Mouse (Mus musculus): ENCODE measurements around the gene Tspan4. TPM values are rescaled to one million over a fixed set of nuclear protein-coding genes. Genes with fewer than 3 reads are reported as not detected.
A peak's percentile ranks its signal among the peaks of the same experiment; 100 is the strongest.

The Tspan4 gene
- 88.3 and 91.2 TPM in 2 replicates for polyA plus RNA-seq (2015; fragmentation: Nextera tagmentation; extraction: Ambion mirVana)

DNA sequence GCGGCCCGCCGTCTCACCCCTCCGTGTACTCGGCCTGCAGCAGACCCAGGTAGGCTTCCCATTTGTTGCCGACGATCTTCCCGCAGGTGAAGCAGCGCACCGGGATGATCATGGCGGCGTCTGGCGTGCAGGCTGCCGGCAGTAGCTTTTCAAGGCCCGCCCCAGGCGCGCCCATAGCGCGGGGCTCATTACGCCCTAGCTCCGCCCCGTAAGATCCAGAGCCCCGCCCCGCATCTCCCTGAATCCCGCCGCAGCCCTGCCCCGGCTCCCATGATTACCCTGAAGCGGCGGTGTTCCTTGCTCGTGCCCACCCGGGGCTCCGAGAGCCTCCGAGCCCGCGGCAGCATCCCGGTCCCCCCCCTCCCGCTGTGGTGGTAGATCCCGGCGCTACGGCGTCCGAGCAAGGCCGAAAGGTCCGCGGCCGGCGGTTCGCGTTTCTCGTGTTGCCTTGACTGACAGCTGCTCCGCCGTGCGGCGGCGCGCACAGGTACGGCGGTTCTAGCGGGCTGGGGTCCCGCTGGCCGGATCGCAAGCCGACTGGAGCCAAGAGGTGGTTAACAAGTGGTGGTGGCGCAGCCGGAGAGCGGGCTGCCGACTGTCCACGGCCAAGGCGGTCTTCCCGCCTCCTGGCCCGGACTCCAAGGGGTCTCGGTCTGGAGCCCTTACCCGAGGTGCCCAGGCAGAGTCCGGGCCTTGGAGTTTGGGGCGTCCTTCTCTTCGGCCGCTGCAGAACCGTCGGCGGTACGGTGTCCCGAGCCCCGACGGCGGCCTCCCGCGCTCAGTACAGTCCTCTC is at the start of gene Tspan4, which contains the start of gene Polr2l:
Gene Tspan4 (plus strand): TSS at position 230 of the 794 bp plus-strand sequence.
Gene Polr2l (minus strand): TSS at position 122 of the 794 bp plus-strand sequence.
- Histone ChIP-seq H3K27ac (ENCODE audit: low read length) (peak within 1 kb of the TSS; percentile 99), H3K9me3 (ENCODE audit: control insufficient read depth, low read length) (no peaks in the 10 kb centered on the region), H3K4me1 (replicated peaks; ENCODE audit: control insufficient read depth, insufficient read depth, low read length) (peaks cover 39% of the 10 kb centered on the region), H3K36me3 (ENCODE audit: control insufficient read depth, insufficient read depth, low read length) (peaks cover 21% of the 10 kb centered on the region), H3K9ac (ENCODE audit: low read length) (peak within 1 kb of the TSS; percentile 92), H3K4me3 (ENCODE audit: low read length) (peak within 1 kb of the TSS; percentile 86), H3K27me3 (ENCODE audit: control insufficient read depth, insufficient read depth, low read depth, low read length) (no peaks in the 10 kb centered on the region), H3K4me2 (ENCODE audit: low read depth, low read length) (peak within 1 kb of the TSS; percentile 94)
- under 1% methylated on average over 87 of the region's 87 CpGs for WGBS
- ATAC-seq (ENCODE audit: low read depth): peak; percentile 55

- WGBS: 71% methylated on average over 12 of the region's 12 CpGs
- no peaks in the 10 kb centered on the region for H3K27me3 ChIP-seq (ENCODE audit: control insufficient read depth, insufficient read depth, low read depth, low read length)
Observed at GRCm38 (mm10) chr7:141426948-141427730, 47.9 kb upstream of the Tspan4 start.

GRCm38 (mm10) chr7:141428701-141429100 is 46.3 kb upstream of the Tspan4 start:
- Histone ChIP-seq H3K36me3 (ENCODE audit: control insufficient read depth, insufficient read depth, low read length) (peaks cover 12% of the 10 kb centered on the region), H3K27me3 (ENCODE audit: control insufficient read depth, insufficient read depth, low read depth, low read length) (no peaks in the 10 kb centered on the region), H3K9ac (ENCODE audit: low read length) (no peak overlapping the region), H3K4me2 (ENCODE audit: low read depth, low read length) (no peak overlapping the region), H3K4me3 (ENCODE audit: low read length) (no peak overlapping the region), H3K4me1 (replicated peaks; ENCODE audit: control insufficient read depth, insufficient read depth, low read length) (peaks cover 5% of the 10 kb centered on the region; the same call in 1 of the 2 replicates), H3K27ac (ENCODE audit: low read length) (no peak overlapping the region), H3K9me3 (ENCODE audit: control insufficient read depth, low read length) (no peaks in the 10 kb centered on the region)
- WGBS: 55% methylated on average over 5 of the region's 5 CpGs
- no peak for ATAC-seq (ENCODE audit: low read depth)

More at GRCm38 (mm10) chr7:141426948-141427730, 47.9 kb upstream of the Tspan4 start:
- ATAC-seq (ENCODE audit: low read depth): no peak
- Histone ChIP-seq H3K4me3 (ENCODE audit: low read length) (no peak overlapping the region), H3K9ac (ENCODE audit: low read length) (no peak overlapping the region), H3K27ac (ENCODE audit: low read length) (no peak overlapping the region), H3K4me2 (ENCODE audit: low read depth, low read length) (no peak overlapping the region), H3K4me1 (replicated peaks; ENCODE audit: control insufficient read depth, insufficient read depth, low read length) (peaks cover 5% of the 10 kb centered on the region; the same call in 1 of the 2 replicates), H3K9me3 (ENCODE audit: control insufficient read depth, low read length) (no peaks in the 10 kb centered on the region), H3K36me3 (ENCODE audit: control insufficient read depth, insufficient read depth, low read length) (peaks cover 10% of the 10 kb centered on the region)

- peak; percentile 24 for ATAC-seq (ENCODE audit: low read depth)
- H3K27me3 ChIP-seq (ENCODE audit: control insufficient read depth, insufficient read depth, low read depth, low read length): no peaks in the 10 kb centered on the region
- WGBS: 3% methylated on average over 19 of the region's 19 CpGs
- peaks cover 10% of the 10 kb centered on the region; the same call in 1 of the 2 replicates for H3K4me1 ChIP-seq (replicated peaks; ENCODE audit: control insufficient read depth, insufficient read depth, low read length)
- no peak within 1 kb of the TSS for H3K4me2 ChIP-seq (ENCODE audit: low read depth, low read length)
- H3K4me3 ChIP-seq (ENCODE audit: low read length): no peak within 1 kb of the TSS
- peaks cover 12% of the 10 kb centered on the region for H3K36me3 ChIP-seq (ENCODE audit: control insufficient read depth, insufficient read depth, low read length)
- no peak within 1 kb of the TSS for H3K9ac ChIP-seq (ENCODE audit: low read length)
- no peak within 1 kb of the TSS for H3K27ac ChIP-seq (ENCODE audit: low read length)
- no peaks in the 10 kb centered on the region for H3K9me3 ChIP-seq (ENCODE audit: control insufficient read depth, low read length)
Observed at GRCm38 (mm10) chr7:141429310-141429709, 45.7 kb upstream of the Tspan4 start, which contains the start of gene Cend1. Gene Cend1 (minus strand): TSS chr7:141429491.

DNA sequence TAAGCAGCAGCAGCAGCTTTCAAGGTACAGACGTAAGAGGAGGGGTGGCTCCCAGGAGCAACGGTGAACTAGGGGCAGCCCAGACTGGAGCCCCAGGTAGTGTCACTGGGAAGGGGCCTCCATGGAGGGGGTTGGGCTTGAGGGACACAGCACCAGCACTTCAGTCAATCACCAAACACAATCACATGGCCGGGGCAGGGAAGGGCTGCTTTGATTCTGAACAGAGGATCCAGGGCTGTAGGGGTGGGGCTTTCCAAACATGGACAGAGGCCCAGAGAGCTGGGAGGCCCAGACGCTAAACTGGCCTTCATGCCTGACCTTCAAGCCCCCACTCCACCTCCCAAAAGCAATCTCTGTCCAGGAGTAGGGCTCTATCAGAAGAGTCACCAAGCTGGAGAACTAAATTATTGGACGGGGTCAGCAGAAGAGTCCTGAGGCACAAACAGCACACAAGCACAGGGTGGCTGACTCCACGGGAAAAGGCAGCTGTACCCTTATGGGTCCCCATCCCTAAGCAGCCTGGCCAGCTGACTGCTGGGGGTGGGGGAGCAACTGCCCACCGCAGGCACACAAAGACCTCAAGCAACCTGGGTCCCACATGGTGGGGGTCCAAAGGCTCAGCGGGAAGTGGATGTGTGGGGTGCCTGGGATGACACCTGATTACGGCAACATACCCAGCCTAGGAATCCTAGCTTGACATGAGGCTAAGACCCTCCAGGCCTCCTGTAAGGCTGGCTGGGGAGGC is 45.0 kb upstream of the Tspan4 start:
- H3K27me3 ChIP-seq (ENCODE audit: control insufficient read depth, insufficient read depth, low read depth, low read length): no peaks in the 10 kb centered on the region
- no peak overlapping the region for H3K27ac ChIP-seq (ENCODE audit: low read length)
- peaks cover 13% of the 10 kb centered on the region; the same call in 1 of the 2 replicates for H3K4me1 ChIP-seq (replicated peaks; ENCODE audit: control insufficient read depth, insufficient read depth, low read length)
- peaks cover 12% of the 10 kb centered on the region for H3K36me3 ChIP-seq (ENCODE audit: control insufficient read depth, insufficient read depth, low read length)
- no peak overlapping the region for H3K9ac ChIP-seq (ENCODE audit: low read length)
- H3K9me3 ChIP-seq (ENCODE audit: control insufficient read depth, low read length): no peaks in the 10 kb centered on the region
- no peak for ATAC-seq (ENCODE audit: low read depth)
- 54% methylated on average over 9 of the region's 9 CpGs for WGBS
- H3K4me2 ChIP-seq (ENCODE audit: low read depth, low read length): no peak overlapping the region
- H3K4me3 ChIP-seq (ENCODE audit: low read length): no peak overlapping the region

DNA sequence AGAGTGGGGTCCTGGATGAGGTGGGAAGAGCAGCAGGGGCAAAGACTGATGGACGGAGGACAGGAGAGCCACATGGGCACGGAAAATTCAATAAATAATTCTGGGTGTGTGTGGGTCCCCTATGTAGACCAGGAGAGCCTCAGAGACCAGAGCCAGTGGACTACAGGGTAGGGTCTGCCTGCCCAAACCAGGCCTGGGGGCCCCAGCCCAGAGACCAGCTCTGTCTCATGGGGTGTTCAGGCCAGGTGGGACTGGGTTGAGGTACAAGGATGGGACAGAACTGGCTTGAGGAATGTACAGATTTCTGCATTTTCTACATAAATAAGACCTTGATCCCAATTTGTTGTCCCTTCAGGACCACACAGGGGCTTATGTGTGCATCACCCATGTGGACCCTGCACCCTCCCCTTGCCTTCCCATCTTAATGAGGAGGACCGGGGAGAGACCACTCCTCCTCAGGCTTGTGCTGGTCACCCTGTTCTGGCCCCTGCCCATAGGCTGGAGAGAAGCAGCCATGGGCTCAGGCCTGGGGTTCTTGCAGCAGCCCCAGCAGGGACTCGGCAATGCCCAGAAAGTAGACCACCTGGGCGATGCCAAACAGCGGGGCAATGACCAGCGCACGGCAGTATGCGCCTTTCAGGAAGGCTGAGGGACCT is 44.3 kb upstream of the Tspan4 start:
- 94% methylated on average over 9 of the region's 9 CpGs for WGBS
- H3K4me2 ChIP-seq (ENCODE audit: low read depth, low read length): no peak overlapping the region

DNA sequence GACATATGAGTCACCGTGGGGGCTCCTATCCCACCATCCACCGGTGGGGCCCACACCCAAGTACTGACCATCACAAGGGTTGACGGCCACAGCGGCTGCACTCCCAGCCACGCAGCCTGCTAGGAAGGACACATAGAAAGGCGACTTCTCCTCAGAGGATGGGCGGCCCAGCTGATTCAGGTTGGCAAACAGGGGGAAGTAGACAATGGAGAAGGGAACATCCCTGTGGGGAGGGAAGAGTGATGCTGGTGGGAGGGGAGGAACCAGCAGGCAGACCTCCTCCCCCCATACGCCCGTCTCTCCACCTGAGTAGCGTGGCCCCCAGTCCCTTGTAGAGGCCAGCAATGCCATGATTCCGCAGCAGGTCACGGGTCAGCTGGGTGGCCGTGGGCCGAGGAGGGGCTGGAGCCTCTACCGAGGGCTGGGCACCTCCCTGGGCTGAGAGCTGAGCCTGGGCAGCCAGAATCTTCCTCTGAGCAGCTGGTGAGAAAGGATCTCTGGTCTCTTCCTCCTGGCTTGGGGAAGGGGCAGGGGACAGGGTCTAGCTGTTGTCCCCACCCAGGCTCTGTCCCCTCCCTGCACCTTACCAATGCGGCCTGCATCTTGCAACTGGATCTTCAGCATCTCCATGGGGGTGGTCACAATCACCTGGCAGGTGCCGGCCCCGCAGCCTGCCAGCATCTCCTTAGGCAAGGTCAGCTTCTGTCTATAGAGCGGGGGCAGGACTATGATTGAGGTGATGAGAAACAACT is 43.4 kb upstream of the Tspan4 start:
- H3K4me1 ChIP-seq (replicated peaks; ENCODE audit: control insufficient read depth, insufficient read depth, low read length): peaks cover 19% of the 10 kb centered on the region

More for the DNA sequence above, 44.3 kb upstream of the Tspan4 start:
- Histone ChIP-seq H3K9ac (ENCODE audit: low read length) (no peak overlapping the region), H3K4me3 (ENCODE audit: low read length) (no peak overlapping the region), H3K9me3 (ENCODE audit: control insufficient read depth, low read length) (no peaks in the 10 kb centered on the region), H3K27me3 (ENCODE audit: control insufficient read depth, insufficient read depth, low read depth, low read length) (no peaks in the 10 kb centered on the region), H3K4me1 (replicated peaks; ENCODE audit: control insufficient read depth, insufficient read depth, low read length) (peaks cover 16% of the 10 kb centered on the region; the same call in 1 of the 2 replicates), H3K36me3 (ENCODE audit: control insufficient read depth, insufficient read depth, low read length) (peaks cover 12% of the 10 kb centered on the region), H3K27ac (ENCODE audit: low read length) (no peak overlapping the region)
- no peak for ATAC-seq (ENCODE audit: low read depth)

DNA sequence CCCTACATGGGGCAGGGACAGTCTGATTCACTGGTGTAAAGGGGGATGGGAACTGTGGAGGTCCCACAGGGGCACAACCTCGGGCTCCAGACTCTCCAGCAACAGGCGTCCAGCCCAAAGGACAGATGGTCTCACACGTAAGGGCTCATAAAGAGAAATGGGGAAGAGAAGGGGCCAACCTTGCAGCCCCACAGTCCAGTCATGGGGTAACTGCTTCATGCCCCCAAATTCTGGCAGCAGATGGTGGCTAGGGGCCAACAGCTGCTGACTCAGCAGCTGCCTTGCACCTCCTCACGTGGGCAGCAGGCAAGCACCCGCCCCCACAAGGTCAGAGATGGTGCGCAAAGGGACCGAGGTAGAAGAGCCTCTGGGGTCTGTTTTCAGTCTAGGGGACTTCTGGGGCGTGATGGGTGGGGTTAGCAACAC is 42.8 kb upstream of the Tspan4 start:
- Histone ChIP-seq H3K9ac (ENCODE audit: low read length) (no peak overlapping the region), H3K27ac (ENCODE audit: low read length) (no peak overlapping the region), H3K4me1 (replicated peaks; ENCODE audit: control insufficient read depth, insufficient read depth, low read length) (peaks cover 24% of the 10 kb centered on the region), H3K27me3 (ENCODE audit: control insufficient read depth, insufficient read depth, low read depth, low read length) (no peaks in the 10 kb centered on the region), H3K4me2 (ENCODE audit: low read depth, low read length) (no peak overlapping the region), H3K4me3 (ENCODE audit: low read length) (no peak overlapping the region), H3K36me3 (ENCODE audit: control insufficient read depth, insufficient read depth, low read length) (peaks cover 12% of the 10 kb centered on the region), H3K9me3 (ENCODE audit: control insufficient read depth, low read length) (no peaks in the 10 kb centered on the region)
- WGBS: 76% methylated on average over 8 of the region's 8 CpGs
- ATAC-seq (ENCODE audit: low read depth): no peak

More for the DNA sequence above, 43.4 kb upstream of the Tspan4 start:
- Histone ChIP-seq H3K4me3 (ENCODE audit: low read length) (no peak overlapping the region), H3K27me3 (ENCODE audit: control insufficient read depth, insufficient read depth, low read depth, low read length) (no peaks in the 10 kb centered on the region), H3K9me3 (ENCODE audit: control insufficient read depth, low read length) (no peaks in the 10 kb centered on the region), H3K27ac (ENCODE audit: low read length) (no peak overlapping the region), H3K4me2 (ENCODE audit: low read depth, low read length) (no peak overlapping the region), H3K9ac (ENCODE audit: low read length) (no peak overlapping the region), H3K36me3 (ENCODE audit: control insufficient read depth, insufficient read depth, low read length) (peaks cover 12% of the 10 kb centered on the region)
- ATAC-seq (ENCODE audit: low read depth): no peak
- WGBS: 90% methylated on average over 19 of the region's 19 CpGs
